Mouse (Mus musculus) urinary bladder, postnatal 14 days (tissue): ENCODE measurements at regions not wholly inside any gene's neighbourhood (a gene's known extent, or its start where the extent isn't known, plus 50 kb on each side); places are given as distances from the start of the nearest gene placed in this dataset.

Experiments used
- DNase-seq: peaks from one replicate; pipeline ENCODE4 v3.0.0; 2021; ENCODE audit warnings: low spot score

GRCm38 (mm10) chr9:30285324-30285599, 141.6 kb upstream of the Snx19 start:
- no peak for DNase-seq

DNA sequence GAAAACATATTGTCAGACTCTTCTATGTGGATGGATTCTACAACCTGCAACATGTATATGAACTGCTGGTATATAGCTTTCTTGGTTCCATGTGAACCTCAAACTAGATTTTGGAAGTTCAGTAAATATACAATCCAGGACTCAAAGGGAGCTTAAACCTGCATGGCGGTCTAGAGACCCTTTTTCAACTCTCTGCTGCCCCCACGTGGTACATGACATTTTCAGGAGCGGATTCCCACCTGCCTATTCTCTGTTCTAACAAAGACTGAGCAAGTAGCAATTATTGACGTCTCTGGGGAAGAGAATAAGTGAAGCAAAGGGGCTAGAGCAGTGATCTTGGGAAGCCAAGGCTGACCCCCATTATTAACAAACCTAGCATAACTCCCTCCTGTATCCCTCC, 127.1 kb upstream of the Snx19 start:
- DNase-seq = peak; percentile 32

DNA sequence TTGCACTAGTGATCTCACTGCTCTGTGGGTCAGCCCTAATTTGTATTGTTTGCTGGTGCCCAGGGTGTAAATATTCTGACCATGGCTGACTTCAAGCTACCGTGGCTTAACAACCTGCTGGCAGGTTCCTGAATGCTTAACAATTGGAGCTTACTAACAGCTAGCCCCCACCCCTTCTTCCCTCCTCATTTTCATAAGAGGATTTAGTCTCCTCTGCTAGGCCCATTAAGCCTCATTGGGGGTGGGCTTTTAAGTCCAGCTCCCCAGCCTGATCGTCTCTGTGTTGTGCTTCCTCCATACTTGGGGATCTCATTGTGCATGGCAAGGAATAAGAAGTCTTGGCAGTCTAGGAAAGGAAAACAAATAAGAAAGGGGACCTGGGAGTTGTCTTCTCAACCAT, 118.6 kb upstream of the Snx19 start:
- DNase-seq = no peak

- no peak for DNase-seq
Observed at GRCm38 (mm10) chr9:30313360-30313759, 113.5 kb upstream of the Snx19 start.

GRCm38 (mm10) chr9:30314355-30315171, 112.3 kb upstream of the Snx19 start:
- DNase-seq = peak; percentile 4

DNA sequence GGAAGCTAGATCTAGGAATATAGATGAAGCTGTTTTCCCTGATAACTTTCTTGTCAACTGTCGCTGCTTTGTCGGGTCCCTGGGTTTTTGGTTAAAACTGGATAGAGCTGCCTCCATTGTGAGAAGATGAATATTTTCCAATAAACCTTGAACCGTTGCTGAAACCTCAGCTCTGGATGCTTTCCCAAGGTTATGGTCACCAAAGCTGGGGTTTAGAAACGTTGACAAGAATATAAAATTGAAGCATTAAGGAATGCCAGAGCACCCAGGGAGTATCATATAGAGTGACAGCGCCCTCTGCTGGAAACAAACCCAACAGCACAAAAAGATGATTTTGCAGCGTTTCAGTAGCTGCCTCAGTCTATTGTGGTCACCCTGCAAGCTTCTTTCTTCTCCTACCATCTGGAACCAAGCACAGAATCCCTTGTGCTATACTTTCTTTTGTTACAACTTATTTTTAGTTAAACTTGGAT, 111.7 kb upstream of the Snx19 start:
- DNase-seq = peak; percentile 10

DNA sequence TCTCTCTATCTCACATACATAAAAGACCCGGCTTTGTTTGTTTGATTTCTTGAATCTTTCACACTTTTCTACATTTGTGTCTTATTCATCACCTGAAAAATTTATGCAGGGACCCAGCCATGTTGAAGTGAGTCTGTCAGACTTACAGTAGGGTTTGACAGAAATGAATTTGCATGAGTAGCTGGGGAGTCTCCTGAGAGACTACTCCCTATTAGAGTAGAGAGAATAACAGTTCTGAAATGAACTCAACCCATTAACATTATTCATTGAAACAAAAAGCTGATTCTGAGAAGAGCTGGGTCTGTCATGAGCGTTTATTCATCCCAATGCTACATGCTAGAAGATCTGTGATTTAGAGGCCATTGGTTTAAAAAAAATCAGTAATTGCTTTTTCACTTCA, 82.0 kb upstream of the Snx19 start:
- DNase-seq = no peak

- no peak for DNase-seq
Observed at GRCm38 (mm10) chr9:30353965-30354364, 72.9 kb upstream of the Snx19 start.

GRCm38 (mm10) chr9:30355642-30356041, 71.3 kb upstream of the Snx19 start:
- no peak for DNase-seq

DNA sequence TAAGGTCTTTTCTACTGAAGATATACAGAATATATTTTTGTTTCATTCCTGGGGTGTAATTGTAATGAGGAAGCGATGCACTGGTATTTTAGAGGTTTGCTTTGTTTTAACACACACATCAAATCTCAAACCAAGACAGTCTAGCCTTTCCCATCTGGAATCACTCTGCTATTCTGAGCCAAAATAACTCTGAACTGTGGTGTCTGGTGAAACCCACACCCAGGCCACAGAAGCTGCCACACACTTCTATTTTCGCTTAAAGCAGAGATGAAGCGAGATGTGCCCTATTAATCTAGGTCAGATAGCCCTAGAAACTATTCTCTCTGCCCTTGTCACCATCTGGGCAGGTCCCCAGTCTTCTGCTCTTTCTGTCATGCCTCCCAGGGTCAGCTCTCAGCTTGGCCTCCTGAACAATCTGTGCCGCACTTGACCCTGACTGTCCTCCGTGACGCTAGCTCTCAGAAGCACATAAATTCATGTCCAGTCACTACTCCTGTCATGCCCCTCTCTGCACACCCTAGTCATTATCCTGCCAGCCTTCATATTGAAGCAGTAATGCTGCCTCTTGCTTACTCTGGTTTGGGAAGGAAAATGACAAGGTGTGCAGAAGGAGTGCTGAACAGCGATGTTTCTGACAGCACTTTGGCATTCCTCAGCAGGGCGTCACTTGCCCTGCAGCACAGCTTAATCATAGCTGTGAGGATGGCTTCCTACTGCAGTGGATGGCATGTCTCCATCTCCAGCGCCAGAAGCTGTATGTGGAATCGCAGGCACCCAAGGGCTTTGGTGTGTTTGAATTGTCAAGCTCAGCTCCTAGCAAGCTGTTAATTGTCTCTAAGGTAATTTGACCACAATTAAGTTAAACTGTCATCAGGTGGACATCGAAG, 57.1 kb upstream of the Snx19 start:
- DNase-seq = no peak

DNA sequence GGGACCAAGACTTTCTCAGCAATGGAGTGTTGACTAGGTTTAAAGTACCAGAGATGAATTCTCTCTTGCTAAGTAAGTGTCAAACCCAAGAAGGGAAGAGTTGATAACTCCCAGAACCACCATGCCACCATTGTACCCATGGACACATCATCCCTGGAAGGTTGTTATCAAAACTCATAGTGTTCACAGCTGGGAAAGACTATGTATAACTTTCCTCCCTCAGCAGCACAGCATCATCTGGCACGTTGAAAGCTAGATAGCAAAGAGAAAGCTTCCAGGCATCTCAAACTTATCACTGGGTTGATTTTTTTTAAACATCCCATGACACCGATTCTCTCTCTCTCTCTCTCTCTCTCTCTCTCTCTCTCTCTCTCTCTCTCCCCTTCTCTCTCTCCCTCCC, 56.1 kb upstream of the Snx19 start:
- no peak for DNase-seq

DNA sequence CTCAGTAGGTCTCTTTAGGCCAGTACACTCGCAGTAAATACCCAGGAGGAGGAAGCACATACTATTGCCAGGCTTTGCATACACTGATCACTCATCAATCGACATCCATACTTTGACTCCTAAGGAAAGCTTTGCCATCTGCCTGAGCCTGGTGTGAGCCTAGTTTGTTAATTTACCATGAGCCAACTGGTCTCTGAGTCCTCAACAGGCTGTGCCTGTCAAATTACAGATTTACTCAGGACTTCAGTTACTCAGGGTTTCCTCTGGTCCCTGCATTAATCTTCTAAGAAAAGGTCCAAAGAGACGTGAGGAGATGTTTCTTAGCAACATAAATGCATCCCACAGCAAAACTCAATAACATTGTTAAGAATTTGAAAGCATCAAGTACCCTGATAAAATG, 50.0 kb upstream of the Snx19 start:
- no peak for DNase-seq
